Mouse (Mus musculus): ENCODE data around the gene Gm12216. TPM values are rescaled to one million over a fixed set of nuclear protein-coding genes. Genes with fewer than 3 reads are reported as not detected.

The Gm12216 gene
- total and polyA plus RNA-seq, 2 experiments: 2.7 to 3.2 TPM

DNA sequence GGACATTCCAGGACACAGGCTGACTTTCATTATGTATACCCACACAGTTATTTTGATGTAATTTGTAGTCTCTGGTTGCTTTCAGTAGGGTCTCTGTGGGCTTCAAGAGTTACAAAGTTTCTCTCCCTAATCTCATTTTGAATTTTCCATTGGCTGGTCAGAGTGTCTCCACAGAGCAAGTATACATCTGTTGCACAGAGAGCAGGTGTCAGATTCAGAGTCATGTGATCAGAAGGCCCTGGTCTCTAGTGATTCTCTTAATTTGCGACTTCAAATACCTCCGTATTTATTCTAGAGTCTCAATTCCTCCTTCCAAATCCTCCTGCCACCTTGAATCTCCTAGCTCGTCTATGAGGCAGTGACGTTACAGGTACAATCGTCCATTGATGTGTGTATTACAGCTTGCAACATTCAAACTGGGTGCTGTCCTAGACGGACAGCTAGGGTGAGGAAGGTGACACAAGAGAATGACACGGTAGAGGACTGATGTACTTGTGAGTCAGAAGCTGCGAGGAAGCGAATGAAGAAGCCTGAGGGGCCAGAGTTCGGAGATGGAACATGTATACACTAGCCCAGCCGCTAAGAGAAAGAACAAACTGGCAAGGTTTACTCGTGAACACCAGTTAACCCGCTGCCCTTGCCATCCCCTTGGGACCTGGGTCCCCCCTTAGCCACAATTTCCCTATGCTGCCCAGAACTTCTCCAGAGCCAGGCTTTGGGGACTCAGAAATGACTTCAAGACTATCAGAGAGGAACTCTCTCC lies 90.5 kb downstream of the Gm12216 start:
- 87% methylated on average over 13 of the region's 13 CpGs for WGBS
- no peaks in the 10 kb centered on the region; the same call in 1 of the 2 replicates for H3K79me2 ChIP-seq (ENCODE audit: control insufficient read depth, insufficient read depth, low read length)
- no peak overlapping the region for H3K27ac ChIP-seq (replicated peaks; ENCODE audit: insufficient read depth, low read depth, low read length)
- no peak overlapping the region for H3K9ac ChIP-seq (ENCODE audit: low read depth, low read length)
- peaks cover 15% of the 10 kb centered on the region for H3K4me1 ChIP-seq (ENCODE audit: control insufficient read depth, insufficient read depth, low read length)
- no peak for DNase-seq (ENCODE audit: extremely low read depth, low read depth, low spot score)
- H3K4me3 ChIP-seq (ENCODE audit: insufficient read depth, low read depth, low read length): no peak overlapping the region
- no peaks in the 10 kb centered on the region for H3K27me3 ChIP-seq (ENCODE audit: control insufficient read depth, insufficient read depth, low read length)
- peaks cover 10% of the 10 kb centered on the region; the same call in 1 of the 2 replicates for H3K36me3 ChIP-seq (ENCODE audit: control insufficient read depth, insufficient read depth, low read length)
- no peak for TF ChIP-seq CTCF (IDR thresholded peaks at IDR 0.05; ENCODE audit: low read depth, low read length)
- no peak for TF ChIP-seq POLR2A (IDR thresholded peaks at IDR 0.05; ENCODE audit: extremely low read depth, insufficient read depth, low read length)

DNA sequence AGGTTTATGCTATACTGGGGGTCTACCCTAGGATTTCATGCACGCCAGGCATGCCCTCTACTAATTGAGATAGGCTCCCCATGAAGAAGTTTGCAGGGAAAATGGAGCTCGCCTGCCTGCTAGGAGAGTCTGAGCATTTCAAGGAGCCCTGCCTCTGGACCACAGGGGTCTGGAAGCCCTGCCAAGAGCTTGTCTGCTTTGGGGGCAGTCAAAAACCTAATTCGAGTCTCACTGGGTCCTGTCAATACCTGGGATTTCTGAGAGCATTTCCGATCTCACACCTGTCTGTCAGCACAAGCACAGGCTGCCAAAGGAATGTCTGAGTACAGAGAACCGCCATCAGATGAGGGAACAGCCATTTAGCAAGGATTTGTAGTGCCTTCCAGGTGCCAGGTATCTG lies 94.5 kb downstream of the Gm12216 start:
- Histone ChIP-seq H3K4me1 (ENCODE audit: control insufficient read depth, insufficient read depth, low read length) (peaks cover 20% of the 10 kb centered on the region), H3K27ac (replicated peaks; ENCODE audit: insufficient read depth, low read depth, low read length) (peak overlapping the region; percentile 95), H3K4me3 (ENCODE audit: insufficient read depth, low read depth, low read length) (no peak overlapping the region), H3K36me3 (ENCODE audit: control insufficient read depth, insufficient read depth, low read length) (no peaks in the 10 kb centered on the region), H3K9ac (ENCODE audit: low read depth, low read length) (peak overlapping the region; percentile 32; the same call in 1 of the 2 replicates), H3K27me3 (ENCODE audit: control insufficient read depth, insufficient read depth, low read length) (no peaks in the 10 kb centered on the region), H3K79me2 (ENCODE audit: control insufficient read depth, insufficient read depth, low read length) (no peaks in the 10 kb centered on the region)
- DNase-seq (ENCODE audit: extremely low read depth, low read depth, low spot score): no peak
- TF ChIP-seq POLR2A (IDR thresholded peaks at IDR 0.05; ENCODE audit: extremely low read depth, insufficient read depth, low read length) (no peak), CTCF (IDR thresholded peaks at IDR 0.05; ENCODE audit: low read depth, low read length) (no peak)
- WGBS: 64% methylated on average over 5 of the region's 5 CpGs

DNA sequence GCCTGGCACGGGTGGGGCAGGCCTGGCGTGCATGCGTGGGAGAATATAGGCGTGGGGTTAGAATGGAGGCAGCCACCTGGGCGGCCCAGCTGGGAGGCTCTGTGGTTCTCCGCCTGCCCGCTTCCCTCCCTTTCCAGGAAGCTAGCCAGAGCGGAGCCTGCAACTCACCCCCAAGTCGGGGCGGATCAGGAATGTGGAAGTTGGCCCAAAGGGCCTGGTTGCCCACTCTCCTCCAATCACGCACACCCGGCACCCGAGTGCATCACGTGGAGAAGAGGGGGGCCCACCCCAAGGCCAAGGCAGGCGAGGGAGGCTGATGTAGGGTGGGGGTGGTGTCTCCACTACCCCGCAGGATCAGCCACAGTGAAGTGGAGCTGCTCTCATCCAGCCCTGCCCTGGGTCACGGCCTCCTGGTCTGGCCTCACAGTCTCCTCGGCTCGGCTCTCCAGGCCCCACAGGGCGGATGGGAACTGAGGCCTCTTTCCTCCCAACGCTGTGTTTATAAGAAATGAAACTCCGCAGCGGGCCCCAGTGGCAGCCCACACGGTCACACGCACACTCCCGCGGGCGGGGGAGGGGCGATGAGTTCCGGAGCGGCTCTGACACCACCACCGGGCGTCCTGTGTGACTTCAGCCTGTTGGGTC lies 95.4 kb downstream of the Gm12216 start:
- Histone ChIP-seq H3K27ac (replicated peaks; ENCODE audit: insufficient read depth, low read depth, low read length) (peak overlapping the region; percentile 95), H3K4me3 (ENCODE audit: insufficient read depth, low read depth, low read length) (peak overlapping the region; percentile 63), H3K36me3 (ENCODE audit: control insufficient read depth, insufficient read depth, low read length) (no peaks in the 10 kb centered on the region), H3K79me2 (ENCODE audit: control insufficient read depth, insufficient read depth, low read length) (no peaks in the 10 kb centered on the region), H3K4me1 (ENCODE audit: control insufficient read depth, insufficient read depth, low read length) (peaks cover 18% of the 10 kb centered on the region), H3K9ac (ENCODE audit: low read depth, low read length) (peak overlapping the region; percentile 74), H3K27me3 (ENCODE audit: control insufficient read depth, insufficient read depth, low read length) (no peaks in the 10 kb centered on the region)
- TF ChIP-seq POLR2A (IDR thresholded peaks at IDR 0.05; ENCODE audit: extremely low read depth, insufficient read depth, low read length): peak; percentile 62
- TF ChIP-seq CTCF (IDR thresholded peaks at IDR 0.05; ENCODE audit: low read depth, low read length): peak; percentile 37; the same call in 1 of the 2 replicates
- DNase-seq (ENCODE audit: extremely low read depth, low read depth, low spot score): peak; percentile 78
- WGBS: under 1% methylated on average over 33 of the region's 33 CpGs

DNA sequence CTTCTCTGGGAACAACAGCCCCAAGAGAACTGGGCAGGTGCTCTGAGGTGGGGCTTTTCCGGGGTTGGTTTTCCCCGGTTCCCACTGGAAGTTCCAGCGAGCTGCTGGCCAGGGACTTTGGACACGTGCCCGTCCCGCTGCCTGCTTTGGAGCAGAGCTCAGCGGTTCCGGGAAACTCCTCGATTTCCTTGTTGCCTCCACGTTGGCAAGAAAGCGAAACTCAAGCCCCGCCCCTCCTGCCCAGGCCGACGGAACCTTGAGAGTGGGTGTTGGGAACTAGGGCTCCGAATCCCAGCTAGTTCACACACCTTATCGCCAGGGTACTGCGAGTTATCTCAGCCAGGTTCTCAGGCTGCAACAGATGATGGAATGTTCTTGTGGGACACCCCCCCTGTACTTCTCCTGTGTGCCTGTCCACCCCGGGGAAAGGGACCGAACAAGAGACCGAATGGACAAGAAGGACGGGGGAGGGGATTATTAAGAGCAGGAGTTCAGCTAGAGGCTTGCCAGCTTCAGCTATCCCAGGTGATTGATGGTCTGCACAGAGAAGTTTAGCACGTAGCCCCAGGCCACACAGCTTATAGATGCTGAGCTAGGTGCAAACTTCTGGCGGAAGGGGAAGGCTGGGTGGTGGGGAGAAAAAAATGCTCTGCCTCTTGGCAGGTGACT lies 96.1 kb downstream of the Gm12216 start:
- peak overlapping the region; percentile 95 for H3K27ac ChIP-seq (replicated peaks; ENCODE audit: insufficient read depth, low read depth, low read length)

DNA sequence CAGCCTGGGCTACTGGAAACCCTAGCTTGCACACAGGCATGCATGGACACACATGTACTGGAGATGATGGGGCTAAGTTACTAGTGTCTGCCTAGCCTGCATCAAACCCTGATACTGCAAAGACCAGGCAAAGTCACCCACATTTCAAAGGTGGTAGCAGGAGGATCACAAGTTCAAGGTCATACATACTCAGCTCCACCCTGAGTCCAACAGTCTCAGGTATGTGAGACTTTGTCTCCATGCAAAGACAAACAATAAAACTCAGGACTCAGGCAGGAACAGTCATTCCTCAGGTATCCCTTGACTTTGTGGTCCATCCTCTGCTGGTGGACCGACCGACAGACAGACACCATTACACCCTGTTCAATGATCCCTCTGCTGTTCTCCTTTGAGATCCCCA lies 96.6 kb downstream of the Gm12216 start:
- H3K36me3 ChIP-seq (ENCODE audit: control insufficient read depth, insufficient read depth, low read length): no peaks in the 10 kb centered on the region
- no peak overlapping the region for H3K4me3 ChIP-seq (ENCODE audit: insufficient read depth, low read depth, low read length)
- H3K27me3 ChIP-seq (ENCODE audit: control insufficient read depth, insufficient read depth, low read length): no peaks in the 10 kb centered on the region
- peak overlapping the region; percentile 95 for H3K27ac ChIP-seq (replicated peaks; ENCODE audit: insufficient read depth, low read depth, low read length)
- DNase-seq (ENCODE audit: extremely low read depth, low read depth, low spot score): no peak
- 0 out of 2 replicates have a peak overlapping the region, but pooled peaks have one; percentile 21 for H3K9ac ChIP-seq (ENCODE audit: low read depth, low read length)
- no peak for TF ChIP-seq POLR2A (IDR thresholded peaks at IDR 0.05; ENCODE audit: extremely low read depth, insufficient read depth, low read length)
- no peak for TF ChIP-seq CTCF (IDR thresholded peaks at IDR 0.05; ENCODE audit: low read depth, low read length)
- no peaks in the 10 kb centered on the region for H3K79me2 ChIP-seq (ENCODE audit: control insufficient read depth, insufficient read depth, low read length)
- WGBS: 8% methylated on average over 2 of the region's 2 CpGs
- H3K4me1 ChIP-seq (ENCODE audit: control insufficient read depth, insufficient read depth, low read length): peaks cover 23% of the 10 kb centered on the region

More for the DNA sequence above, 96.1 kb downstream of the Gm12216 start:
- peaks cover 23% of the 10 kb centered on the region for H3K4me1 ChIP-seq (ENCODE audit: control insufficient read depth, insufficient read depth, low read length)
- no peaks in the 10 kb centered on the region for H3K27me3 ChIP-seq (ENCODE audit: control insufficient read depth, insufficient read depth, low read length)
- no peaks in the 10 kb centered on the region for H3K79me2 ChIP-seq (ENCODE audit: control insufficient read depth, insufficient read depth, low read length)
- peak overlapping the region; percentile 63 for H3K4me3 ChIP-seq (ENCODE audit: insufficient read depth, low read depth, low read length)
- no peak for TF ChIP-seq CTCF (IDR thresholded peaks at IDR 0.05; ENCODE audit: low read depth, low read length)
- TF ChIP-seq POLR2A (IDR thresholded peaks at IDR 0.05; ENCODE audit: extremely low read depth, insufficient read depth, low read length): 0 out of 2 replicates have a peak, but pooled peaks have one; percentile 5
- H3K9ac ChIP-seq (ENCODE audit: low read depth, low read length): peak overlapping the region; percentile 74
- under 1% methylated on average over 23 of the region's 23 CpGs for WGBS
- no peaks in the 10 kb centered on the region for H3K36me3 ChIP-seq (ENCODE audit: control insufficient read depth, insufficient read depth, low read length)
- DNase-seq (ENCODE audit: extremely low read depth, low read depth, low spot score): peak; percentile 84

All from liver, adult 2 months (tissue).